Mouse (Mus musculus) c-Kit-positive CD71-positive TER-119-negative erythroid progenitor cells, embryonic 14.5 days (primary cell): ENCODE measurements around the gene N4bp2l2.
A peak's percentile ranks its signal among the peaks of the same experiment; 100 is the strongest.
"Not testable (repeated sequence)": the region's sequence is repeated elsewhere in the genome, so short reads cannot be mapped to it uniquely, and the experiment has no call there.

ENCODE experiments used
- DNase-seq: peaks from one replicate; pipeline ENCODE4 v3.0.0-alpha.2; 2013; ENCODE audit warnings: low read depth

N4bp2l2 gene

GRCm38 (mm10) chr5:150643390-150643789 lies 22.6 kb downstream of the N4bp2l2 start:
- DNase-seq, result not testable (repeated sequence)

- peak; percentile 53 for DNase-seq
Measured at GRCm38 (mm10) chr5:150641440-150641839, 24.5 kb downstream of the N4bp2l2 start.

GRCm38 (mm10) chr5:150629692-150630091 lies 36.3 kb downstream of the N4bp2l2 start:
- no peak for DNase-seq

GRCm38 (mm10) chr5:150629272-150629671 lies 36.7 kb downstream of the N4bp2l2 start:
- DNase-seq, result no peak

- no peak for DNase-seq
Measured at GRCm38 (mm10) chr5:150625528-150625927, 40.5 kb downstream of the N4bp2l2 start.

- DNase-seq, result no peak
Measured at GRCm38 (mm10) chr5:150622792-150623191, 43.2 kb downstream of the N4bp2l2 start.

- DNase-seq, result no peak
Measured at GRCm38 (mm10) chr5:150621592-150621991, 44.4 kb downstream of the N4bp2l2 start.

- DNase-seq, result no peak
Measured at GRCm38 (mm10) chr5:150620588-150621135, 45.3 kb downstream of the N4bp2l2 start.

- no peak for DNase-seq
Measured at GRCm38 (mm10) chr5:150618599-150619355, 47.2 kb downstream of the N4bp2l2 start.

- DNase-seq, result no peak
Measured at GRCm38 (mm10) chr5:150616731-150617130, 49.3 kb downstream of the N4bp2l2 start.

GRCm38 (mm10) chr5:150616216-150616615 lies 49.8 kb downstream of the N4bp2l2 start:
- no peak for DNase-seq

GRCm38 (mm10) chr5:150614054-150614453 lies 51.9 kb downstream of the N4bp2l2 start:
- DNase-seq, result no peak

GRCm38 (mm10) chr5:150611697-150612096 lies 54.3 kb downstream of the N4bp2l2 start:
- DNase-seq, result no peak

GRCm38 (mm10) chr5:150611136-150611535 lies 54.8 kb downstream of the N4bp2l2 start:
- DNase-seq, result no peak

- DNase-seq, result no peak
Measured at GRCm38 (mm10) chr5:150607631-150608030, 58.4 kb downstream of the N4bp2l2 start.

GRCm38 (mm10) chr5:150606131-150606530 lies 59.9 kb downstream of the N4bp2l2 start:
- no peak for DNase-seq

GRCm38 (mm10) chr5:150601441-150602230 lies 64.3 kb downstream of the N4bp2l2 start:
- no peak for DNase-seq

- no peak for DNase-seq
Measured at GRCm38 (mm10) chr5:150600554-150601440, 65.2 kb downstream of the N4bp2l2 start.

GRCm38 (mm10) chr5:150599301-150600294 lies 66.4 kb downstream of the N4bp2l2 start:
- no peak for DNase-seq
